Mouse (Mus musculus) embryonic fibroblast, embryonic 13.5 days (primary cell): Measurements from ENCODE around the gene Camkk1. TPM values are rescaled to one million over a fixed set of nuclear protein-coding genes. Genes with fewer than 3 reads are reported as not detected.
A peak's percentile ranks its signal among the peaks of the same experiment; 100 is the strongest.

ENCODE experiments used
- H3K27ac ChIP-seq: 2 replicates; pipeline ENCODE4 v1.5.1; 2012; ENCODE audit warnings: low read length, control low read depth, inconsistent platforms; ENCODE audit not compliant: insufficient read depth
- H3K4me1 ChIP-seq: 2 replicates; pipeline ENCODE4 v1.6.1; 2011; ENCODE audit warnings: low read length; ENCODE audit not compliant: control insufficient read depth, insufficient read depth
- H3K4me3 ChIP-seq: 2 replicates; pipeline ENCODE4 v1.5.1; 2011; ENCODE audit warnings: mild to moderate bottlenecking, control low read depth, low read length; ENCODE audit not compliant: insufficient read depth
- CTCF ChIP-seq: IDR thresholded peaks from 2 replicates; pipeline ENCODE4 v1.5.1; 2011; ENCODE audit warnings: mild to moderate bottlenecking, control low read depth, low read length, moderate library complexity, borderline replicate concordance; ENCODE audit not compliant: insufficient read depth
- POLR2A ChIP-seq: IDR thresholded peaks from 2 replicates; pipeline ENCODE4 v1.6.1; 2011; ENCODE audit warnings: low read depth, mild to moderate bottlenecking, control low read depth, low read length, moderate library complexity
- polyA plus RNA-seq: library from polyadenylated mRNA; stranded (reverse); fragments of >200 nt; gene quantifications from 2 replicates; pipeline ENCODE4 v1.2.4, GENCODE M21; 2011; ENCODE audit warnings: low read depth; ENCODE audit not compliant: missing spikeins, insufficient read length

Gene Camkk1
- polyA plus RNA-seq, 1 experiment = 6.7 TPM

DNA sequence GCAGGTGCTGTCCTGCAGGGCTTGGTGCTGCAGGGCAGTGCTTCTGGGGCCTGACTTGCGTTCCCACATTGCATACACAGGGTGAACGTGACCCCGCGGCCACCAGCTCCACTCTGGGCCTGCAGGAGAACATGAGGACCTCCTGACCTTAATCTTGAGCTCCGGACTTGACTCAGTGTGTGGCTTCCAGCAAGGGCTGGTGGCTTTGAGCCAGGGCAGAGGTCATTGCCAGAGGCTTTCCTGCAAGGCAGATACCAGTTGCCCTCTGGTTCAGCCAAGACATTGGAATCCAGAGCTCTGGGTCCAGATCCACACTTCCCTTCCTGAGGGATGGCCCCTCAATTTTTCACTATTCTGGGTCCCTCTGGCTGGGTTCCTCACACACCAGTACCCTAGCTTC lies 4.8 kb upstream of the Camkk1 start:
- Histone ChIP-seq H3K4me1 (no peaks in the 10 kb centered on the region), H3K27ac (no peak overlapping the region), H3K4me3 (no peak overlapping the region)
- TF ChIP-seq CTCF (no peak), POLR2A (no peak)

- H3K27ac ChIP-seq = no peak overlapping the region
- H3K4me1 ChIP-seq = no peaks in the 10 kb centered on the region
- TF ChIP-seq CTCF = no peak
- no peak for TF ChIP-seq POLR2A
- H3K4me3 ChIP-seq = no peak overlapping the region
Observed at GRCm38 (mm10) chr11:73014831-73015344, 3.9 kb upstream of the Camkk1 start.

- TF ChIP-seq CTCF (no peak), POLR2A (no peak)
Observed at GRCm38 (mm10) chr11:73015391-73016102, 3.3 kb upstream of the Camkk1 start.

DNA sequence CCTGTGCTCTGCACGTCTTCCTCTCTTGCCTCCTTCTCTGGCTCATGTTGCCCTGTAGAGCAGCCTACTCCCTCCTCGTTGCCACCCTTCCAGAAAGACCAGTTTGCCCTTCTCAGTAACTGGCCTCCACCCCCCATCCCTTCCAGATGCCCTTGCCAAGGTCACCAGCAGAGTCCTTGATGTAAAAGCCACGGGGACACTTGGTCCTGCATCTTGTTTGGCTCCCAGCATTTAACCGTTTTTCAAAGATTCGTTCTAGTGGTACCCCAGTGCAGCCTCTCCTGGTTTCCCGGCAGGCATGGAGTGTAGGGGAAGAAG lies 2.7 kb upstream of the Camkk1 start:
- no peaks in the 10 kb centered on the region for H3K4me1 ChIP-seq
- H3K27ac ChIP-seq = no peak overlapping the region
- H3K4me3 ChIP-seq = no peak overlapping the region
- no peak for TF ChIP-seq POLR2A
- no peak for TF ChIP-seq CTCF

More at GRCm38 (mm10) chr11:73015391-73016102, 3.3 kb upstream of the Camkk1 start:
- Histone ChIP-seq H3K27ac (no peak overlapping the region), H3K4me3 (no peak overlapping the region), H3K4me1 (no peaks in the 10 kb centered on the region)

DNA sequence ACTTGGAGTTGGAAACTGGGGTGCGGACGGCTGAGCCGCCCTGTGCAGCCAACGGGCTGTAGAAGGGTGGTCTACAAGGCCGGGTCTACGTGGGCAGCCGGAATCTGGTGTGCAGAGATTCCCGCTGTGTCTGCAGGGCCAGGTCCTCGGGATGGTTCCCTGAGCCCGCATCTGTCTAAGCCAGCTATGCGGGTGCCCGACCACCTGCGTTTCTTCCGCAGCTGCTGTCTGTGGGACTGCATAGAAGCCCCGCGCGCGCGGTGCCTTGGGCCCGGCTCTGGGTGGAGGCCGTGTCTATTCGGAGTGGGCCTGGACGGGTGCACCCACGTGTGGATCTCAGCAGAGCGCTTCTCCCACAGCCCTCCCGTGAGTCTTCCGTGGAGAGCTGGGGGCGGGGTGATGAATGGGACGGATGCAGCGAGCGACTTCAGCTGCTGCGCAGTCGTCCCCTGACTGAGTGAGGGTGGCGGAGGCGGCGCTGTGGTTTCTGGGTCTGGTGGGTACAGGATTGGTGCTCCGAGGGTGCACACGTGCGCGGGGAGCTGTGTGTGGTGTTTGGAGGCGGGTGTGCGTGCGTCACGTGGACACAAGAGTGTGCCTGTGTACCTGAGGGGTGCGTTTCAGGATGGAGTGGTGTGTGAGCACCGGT lies 463 bp downstream of the Camkk1 start:
- H3K4me3 ChIP-seq = peak overlapping the region; percentile 58
- no peak for TF ChIP-seq POLR2A
- no peak for TF ChIP-seq CTCF
- H3K27ac ChIP-seq = no peak overlapping the region
- H3K4me1 ChIP-seq = peaks cover 17% of the 10 kb centered on the region

GRCm38 (mm10) chr11:73020953-73021800 lies 2.4 kb downstream of the Camkk1 start:
- no peak overlapping the region for H3K27ac ChIP-seq
- H3K4me1 ChIP-seq = peaks cover 17% of the 10 kb centered on the region
- H3K4me3 ChIP-seq = no peak overlapping the region
- TF ChIP-seq CTCF (no peak), POLR2A (no peak)

DNA sequence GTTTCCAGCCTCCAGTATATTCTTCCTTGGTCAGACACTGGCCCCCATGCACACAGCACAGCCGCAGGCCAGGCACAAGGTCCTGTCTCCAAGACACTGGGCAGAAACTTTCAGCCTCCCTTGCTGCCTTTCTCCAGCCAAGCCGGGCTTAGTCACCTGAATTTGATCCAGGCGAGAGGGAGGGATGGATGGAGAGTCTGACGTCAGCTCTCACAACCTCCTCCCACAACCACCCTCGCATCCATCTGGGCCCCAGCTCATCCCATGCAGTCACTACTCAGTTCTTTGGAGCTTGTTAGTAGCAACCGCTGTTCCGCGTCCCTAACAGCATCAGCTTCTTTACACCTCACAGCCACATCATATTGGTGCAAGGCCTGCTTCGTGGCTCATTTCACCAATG lies 4.3 kb downstream of the Camkk1 start:
- Histone ChIP-seq H3K4me3 (no peak overlapping the region), H3K27ac (peak overlapping the region; percentile 37), H3K4me1 (peaks cover 17% of the 10 kb centered on the region)
- TF ChIP-seq CTCF (no peak), POLR2A (peak; percentile 54; the same call in 1 of the 2 replicates)

DNA sequence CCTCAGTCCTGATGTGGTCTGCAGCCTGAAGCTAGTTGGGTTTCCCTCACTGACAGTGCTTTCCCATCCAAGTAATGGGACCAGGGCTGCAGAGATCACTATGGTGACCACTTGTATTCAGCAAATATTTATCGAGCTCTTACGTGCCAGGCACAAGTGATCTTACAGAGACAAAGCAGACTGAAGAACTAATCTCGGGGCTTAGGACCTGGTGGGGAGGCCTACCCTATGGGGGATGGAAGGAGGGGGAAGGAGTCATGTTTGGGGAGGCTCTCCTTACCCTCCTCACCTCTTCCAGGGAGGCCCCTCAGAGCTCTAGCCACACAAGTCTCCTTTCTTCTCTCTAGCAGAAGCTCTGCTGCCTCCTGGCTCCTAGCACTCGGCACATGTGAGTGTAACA lies 5.0 kb downstream of the Camkk1 start:
- H3K4me3 ChIP-seq = no peak overlapping the region
- no peak overlapping the region for H3K27ac ChIP-seq

GRCm38 (mm10) chr11:73024236-73024904 lies 5.6 kb downstream of the Camkk1 start:
- H3K27ac ChIP-seq = no peak overlapping the region
- H3K4me1 ChIP-seq = peaks cover 17% of the 10 kb centered on the region
- TF ChIP-seq POLR2A (no peak), CTCF (no peak)
- H3K4me3 ChIP-seq = no peak overlapping the region

More for the DNA sequence above, 5.0 kb downstream of the Camkk1 start:
- no peak for TF ChIP-seq POLR2A
- TF ChIP-seq CTCF = no peak
- peaks cover 17% of the 10 kb centered on the region for H3K4me1 ChIP-seq
